Mouse (Mus musculus): ENCODE measurements around the gene Thsd4. TPM values are rescaled to one million over a fixed set of nuclear protein-coding genes. Genes with fewer than 3 reads are reported as not detected.

The Thsd4 gene
- polyA plus RNA-seq, 1 experiment from 2014 or later = 3.4 TPM

GRCm38 (mm10) chr9:59991407-59991806 lies 530.4 kb downstream of the Thsd4 start:
- ATAC-seq = no peak

GRCm38 (mm10) chr9:59989864-59990263 lies 532.0 kb downstream of the Thsd4 start:
- H3K4me1 ChIP-seq (ENCODE audit: insufficient read depth, low read depth, low read length) = no peaks in the 10 kb centered on the region
- TF ChIP-seq CTCF (IDR thresholded peaks at IDR 0.05) (peak; percentile 81), EP300 (IDR thresholded peaks at IDR 0.05) (no peak)
- no peaks in the 10 kb centered on the region for H3K9me3 ChIP-seq (ENCODE audit: low read length)
- no peaks in the 10 kb centered on the region for H3K36me3 ChIP-seq (ENCODE audit: insufficient read depth, low read length)
- H3K4me2 ChIP-seq (replicated peaks; ENCODE audit: low read depth, low read length) = no peak overlapping the region
- DNase-seq (ENCODE audit: low spot score) (peak; percentile 63), ATAC-seq (no peak)
- WGBS = 2% methylated on average over 1 of the region's 1 CpGs
- no peak overlapping the region for H3K9ac ChIP-seq (replicated peaks; ENCODE audit: low read depth)
- H3K27ac ChIP-seq (ENCODE audit: low read length) = no peak overlapping the region
- no peak overlapping the region for H3K4me3 ChIP-seq (ENCODE audit: low read depth, low read length)
- no peaks in the 10 kb centered on the region for H3K27me3 ChIP-seq (replicated peaks; ENCODE audit: insufficient read depth, low read length)

More at GRCm38 (mm10) chr9:59991407-59991806, 530.4 kb downstream of the Thsd4 start:
- Histone ChIP-seq H3K9me3 (ENCODE audit: low read length) (no peaks in the 10 kb centered on the region), H3K9ac (replicated peaks; ENCODE audit: low read depth) (no peak overlapping the region), H3K27ac (ENCODE audit: low read length) (no peak overlapping the region), H3K4me3 (ENCODE audit: low read depth, low read length) (no peak overlapping the region), H3K27me3 (replicated peaks; ENCODE audit: insufficient read depth, low read length) (no peaks in the 10 kb centered on the region), H3K4me1 (ENCODE audit: insufficient read depth, low read depth, low read length) (no peaks in the 10 kb centered on the region), H3K4me2 (replicated peaks; ENCODE audit: low read depth, low read length) (no peak overlapping the region), H3K36me3 (ENCODE audit: insufficient read depth, low read length) (no peaks in the 10 kb centered on the region)
- no peak for DNase-seq (ENCODE audit: low spot score)
- 79% methylated on average over 5 of the region's 5 CpGs for WGBS
- TF ChIP-seq CTCF (IDR thresholded peaks at IDR 0.05) = no peak

GRCm38 (mm10) chr9:59985900-59986572 lies 535.8 kb downstream of the Thsd4 start:
- H3K36me3 ChIP-seq (ENCODE audit: insufficient read depth, low read length) = no peaks in the 10 kb centered on the region
- no peak overlapping the region for H3K4me3 ChIP-seq (ENCODE audit: low read depth, low read length)
- no peak overlapping the region for H3K4me2 ChIP-seq (replicated peaks; ENCODE audit: low read depth, low read length)
- 84% methylated on average over 3 of the region's 3 CpGs for WGBS
- H3K9me3 ChIP-seq (ENCODE audit: low read length) = no peaks in the 10 kb centered on the region
- DNase-seq (ENCODE audit: low spot score) (no peak), ATAC-seq (no peak)
- no peaks in the 10 kb centered on the region for H3K4me1 ChIP-seq (ENCODE audit: insufficient read depth, low read depth, low read length)
- no peak overlapping the region for H3K9ac ChIP-seq (replicated peaks; ENCODE audit: low read depth)
- H3K27ac ChIP-seq (ENCODE audit: low read length) = no peak overlapping the region
- TF ChIP-seq EP300 (IDR thresholded peaks at IDR 0.05) (no peak), CTCF (IDR thresholded peaks at IDR 0.05) (no peak)
- no peaks in the 10 kb centered on the region for H3K27me3 ChIP-seq (replicated peaks; ENCODE audit: insufficient read depth, low read length)

DNA sequence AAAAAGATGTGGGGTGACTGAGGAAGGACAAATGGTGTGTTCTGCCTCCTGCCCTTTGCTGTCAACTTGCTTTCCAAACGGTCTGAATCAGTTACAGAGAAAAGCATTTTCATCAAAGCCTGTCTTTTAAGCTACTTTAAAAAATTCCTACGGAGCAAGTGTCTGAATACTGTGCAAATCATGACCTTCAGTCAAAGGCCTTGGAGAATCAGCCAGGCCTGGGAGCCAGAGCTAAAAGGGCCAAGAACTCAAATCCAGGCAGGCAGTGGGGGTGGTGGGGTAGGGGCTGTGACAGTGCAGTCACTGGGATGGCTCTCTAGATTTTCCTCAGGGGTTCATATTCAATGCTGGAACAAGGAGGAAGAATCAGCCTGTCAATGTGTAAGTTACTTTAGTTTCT lies 540.7 kb downstream of the Thsd4 start:
- no peak for DNase-seq (ENCODE audit: low spot score)
- 59% methylated on average over 2 of the region's 2 CpGs for WGBS

DNA sequence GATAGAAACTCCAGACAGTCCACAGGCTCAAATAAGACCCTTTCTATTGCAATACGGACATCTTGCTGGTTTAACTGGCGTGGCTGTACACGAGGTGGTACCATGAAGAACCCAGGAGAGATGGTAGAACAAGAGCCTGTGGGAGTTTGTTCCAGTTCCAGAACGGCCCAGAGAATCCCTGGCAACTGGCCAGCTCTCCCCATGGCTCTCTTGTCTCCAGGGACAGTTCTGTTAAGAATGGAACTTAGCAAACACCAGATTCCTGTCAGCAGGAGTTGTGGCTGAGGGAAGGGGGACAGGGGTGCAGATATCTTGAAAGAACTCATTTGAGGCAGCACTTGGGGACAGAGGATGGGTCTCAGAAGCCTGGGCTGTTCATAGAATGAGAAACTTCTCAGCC lies 550.6 kb downstream of the Thsd4 start:
- no peaks in the 10 kb centered on the region for H3K4me1 ChIP-seq (ENCODE audit: insufficient read depth, low read depth, low read length)
- DNase-seq (ENCODE audit: low spot score) (no peak), ATAC-seq (no peak)
- TF ChIP-seq EP300 (IDR thresholded peaks at IDR 0.05) (no peak), CTCF (IDR thresholded peaks at IDR 0.05) (no peak)
- H3K4me2 ChIP-seq (replicated peaks; ENCODE audit: low read depth, low read length) = no peak overlapping the region
- no peaks in the 10 kb centered on the region for H3K36me3 ChIP-seq (ENCODE audit: insufficient read depth, low read length)
- H3K9me3 ChIP-seq (ENCODE audit: low read length) = no peaks in the 10 kb centered on the region
- no peak overlapping the region for H3K27ac ChIP-seq (ENCODE audit: low read length)
- no peaks in the 10 kb centered on the region for H3K27me3 ChIP-seq (replicated peaks; ENCODE audit: insufficient read depth, low read length)
- no peak overlapping the region for H3K9ac ChIP-seq (replicated peaks; ENCODE audit: low read depth)
- 61% methylated on average over 4 of the region's 4 CpGs for WGBS
- no peak overlapping the region for H3K4me3 ChIP-seq (ENCODE audit: low read depth, low read length)

More for the DNA sequence above, 540.7 kb downstream of the Thsd4 start:
- Histone ChIP-seq H3K9me3 (ENCODE audit: low read length) (no peaks in the 10 kb centered on the region), H3K36me3 (ENCODE audit: insufficient read depth, low read length) (no peaks in the 10 kb centered on the region), H3K4me2 (replicated peaks; ENCODE audit: low read depth, low read length) (no peak overlapping the region), H3K27ac (ENCODE audit: low read length) (no peak overlapping the region), H3K4me3 (ENCODE audit: low read depth, low read length) (no peak overlapping the region), H3K4me1 (ENCODE audit: insufficient read depth, low read depth, low read length) (no peaks in the 10 kb centered on the region), H3K9ac (replicated peaks; ENCODE audit: low read depth) (no peak overlapping the region), H3K27me3 (replicated peaks; ENCODE audit: insufficient read depth, low read length) (no peaks in the 10 kb centered on the region)
- ATAC-seq = no peak
- TF ChIP-seq EP300 (IDR thresholded peaks at IDR 0.05) (no peak), CTCF (IDR thresholded peaks at IDR 0.05) (no peak)

- Histone ChIP-seq H3K9ac (replicated peaks; ENCODE audit: low read depth) (no peak overlapping the region), H3K4me2 (replicated peaks; ENCODE audit: low read depth, low read length) (no peak overlapping the region), H3K27me3 (replicated peaks; ENCODE audit: insufficient read depth, low read length) (no peaks in the 10 kb centered on the region), H3K4me3 (ENCODE audit: low read depth, low read length) (no peak overlapping the region), H3K36me3 (ENCODE audit: insufficient read depth, low read length) (no peaks in the 10 kb centered on the region), H3K4me1 (ENCODE audit: insufficient read depth, low read depth, low read length) (no peaks in the 10 kb centered on the region), H3K27ac (ENCODE audit: low read length) (no peak overlapping the region), H3K9me3 (ENCODE audit: low read length) (no peaks in the 10 kb centered on the region)
- DNase-seq (ENCODE audit: low spot score) (peak; percentile 82), ATAC-seq (peak; percentile 67; the same call in 1 of the 2 replicates)
- 18% methylated on average over 6 of the region's 6 CpGs for WGBS
- TF ChIP-seq CTCF (IDR thresholded peaks at IDR 0.05) (peak; percentile 88), EP300 (IDR thresholded peaks at IDR 0.05) (no peak)
Observed at GRCm38 (mm10) chr9:59969383-59969782, 552.5 kb downstream of the Thsd4 start.
